Mouse (Mus musculus): ENCODE measurements around the gene Fbxo41. TPM values are rescaled to one million over a fixed set of nuclear protein-coding genes. Genes with fewer than 3 reads are reported as not detected.
"Not testable (repeated sequence)": the region's sequence is repeated elsewhere in the genome, so short reads cannot be mapped to it uniquely, and the experiment has no call there.

The Fbxo41 gene
- total RNA-seq, 4 experiments from 2014 or later = not detected

DNA sequence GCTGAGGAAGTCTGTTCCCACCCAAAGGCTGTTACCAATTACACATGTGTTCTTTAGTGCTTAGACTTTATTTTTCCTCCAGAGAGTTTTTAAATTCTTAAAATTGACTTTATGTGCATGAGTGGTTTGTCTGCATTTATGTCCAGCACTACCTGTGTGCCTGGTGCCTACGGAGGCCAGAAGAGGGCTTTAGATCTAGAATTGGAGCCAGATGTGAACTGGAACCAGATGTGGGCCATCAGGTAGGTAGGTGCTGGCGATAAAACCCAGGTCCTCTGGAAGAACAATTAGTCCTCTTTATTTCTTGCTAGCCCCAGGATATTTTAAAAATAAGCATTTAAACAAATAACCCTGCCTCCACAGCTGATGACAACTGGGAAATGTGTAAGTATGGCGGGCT lies 11.2 kb downstream of the Fbxo41 start:
- DNase-seq (ENCODE audit: low spot score in 2 of 2) = no peak

DNA sequence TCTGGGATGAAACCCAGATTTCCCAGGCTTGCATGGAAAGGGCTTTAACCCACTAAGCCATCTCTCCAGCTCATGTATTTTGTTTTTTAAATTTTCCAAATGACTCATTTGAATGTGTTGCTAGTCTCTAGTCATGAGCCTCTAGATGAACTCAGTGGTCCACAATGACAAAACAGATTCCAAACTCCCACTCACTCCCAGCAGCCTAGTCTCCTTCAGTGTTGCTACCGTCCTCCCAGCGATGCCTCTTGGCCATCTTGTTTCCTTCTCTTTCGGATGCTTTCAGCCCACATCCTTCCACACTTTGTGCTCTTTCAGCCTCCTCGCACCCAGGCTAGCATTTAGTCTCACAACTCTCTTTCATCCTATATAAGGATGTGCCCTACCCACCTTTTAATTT lies 12.5 kb downstream of the Fbxo41 start:
- DNase-seq (ENCODE audit: low spot score in 2 of 2) = no peak

DNA sequence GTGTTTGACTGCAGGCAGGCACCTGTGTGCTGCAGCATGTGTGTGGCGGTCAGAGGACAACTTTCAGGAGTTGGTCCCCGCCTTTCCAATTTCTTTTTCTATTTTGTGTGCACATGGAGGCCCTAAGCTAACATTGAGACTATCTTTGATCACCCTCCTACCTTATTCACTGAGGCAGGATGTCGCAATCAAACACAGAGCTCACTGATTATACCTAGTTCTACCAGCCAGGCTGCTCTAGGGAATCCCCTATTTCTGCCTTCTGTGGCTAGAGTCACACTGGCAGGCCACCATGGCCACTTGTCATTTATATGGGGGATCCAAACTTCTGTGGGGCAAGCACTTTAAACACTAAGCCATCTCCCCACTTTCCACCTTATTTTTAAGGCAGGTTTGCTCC lies 13.1 kb downstream of the Fbxo41 start:
- no peak for DNase-seq (ENCODE audit: low spot score in 2 of 2)

DNA sequence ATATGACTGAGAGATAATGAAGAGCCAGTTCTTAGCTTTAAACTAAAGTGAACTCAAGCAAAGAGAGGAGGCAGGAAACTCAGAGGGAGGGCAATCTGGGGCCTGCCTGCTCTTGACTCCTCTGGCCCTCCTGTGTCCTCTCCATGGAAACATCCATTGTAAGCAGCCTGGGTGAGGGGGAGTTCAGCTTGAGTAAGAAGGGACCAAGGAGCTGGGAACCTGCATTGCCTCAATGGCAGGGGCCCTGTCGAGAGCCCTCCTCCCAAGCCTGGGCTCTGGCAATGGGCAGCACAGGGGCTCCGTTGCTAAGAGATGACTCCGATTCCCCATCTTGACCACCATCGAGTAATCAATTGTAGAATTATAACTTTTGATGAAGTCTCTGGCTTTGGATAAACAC lies 14.3 kb downstream of the Fbxo41 start:
- DNase-seq (ENCODE audit: low spot score in 2 of 2) = no peak

DNA sequence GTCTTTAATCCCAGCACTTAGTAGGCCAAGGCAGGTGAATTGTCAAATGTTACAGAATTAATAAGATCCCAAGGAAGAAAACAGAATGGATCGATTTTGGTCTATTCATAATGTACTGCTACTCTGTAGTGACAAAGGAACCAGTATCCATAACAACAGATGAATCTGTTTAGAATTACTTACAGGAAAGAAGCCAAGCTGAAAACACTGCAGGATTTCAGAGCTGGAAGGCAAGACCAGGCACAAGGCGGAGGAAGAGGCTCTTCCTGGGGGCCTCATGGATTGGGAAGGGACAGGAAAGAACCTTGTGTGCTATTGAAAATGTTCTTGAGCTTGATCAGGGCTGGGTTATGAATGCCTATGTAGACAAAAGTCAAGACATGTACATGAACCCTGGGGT lies 17.1 kb downstream of the Fbxo41 start:
- no peak for DNase-seq (ENCODE audit: low spot score in 2 of 2)

DNA sequence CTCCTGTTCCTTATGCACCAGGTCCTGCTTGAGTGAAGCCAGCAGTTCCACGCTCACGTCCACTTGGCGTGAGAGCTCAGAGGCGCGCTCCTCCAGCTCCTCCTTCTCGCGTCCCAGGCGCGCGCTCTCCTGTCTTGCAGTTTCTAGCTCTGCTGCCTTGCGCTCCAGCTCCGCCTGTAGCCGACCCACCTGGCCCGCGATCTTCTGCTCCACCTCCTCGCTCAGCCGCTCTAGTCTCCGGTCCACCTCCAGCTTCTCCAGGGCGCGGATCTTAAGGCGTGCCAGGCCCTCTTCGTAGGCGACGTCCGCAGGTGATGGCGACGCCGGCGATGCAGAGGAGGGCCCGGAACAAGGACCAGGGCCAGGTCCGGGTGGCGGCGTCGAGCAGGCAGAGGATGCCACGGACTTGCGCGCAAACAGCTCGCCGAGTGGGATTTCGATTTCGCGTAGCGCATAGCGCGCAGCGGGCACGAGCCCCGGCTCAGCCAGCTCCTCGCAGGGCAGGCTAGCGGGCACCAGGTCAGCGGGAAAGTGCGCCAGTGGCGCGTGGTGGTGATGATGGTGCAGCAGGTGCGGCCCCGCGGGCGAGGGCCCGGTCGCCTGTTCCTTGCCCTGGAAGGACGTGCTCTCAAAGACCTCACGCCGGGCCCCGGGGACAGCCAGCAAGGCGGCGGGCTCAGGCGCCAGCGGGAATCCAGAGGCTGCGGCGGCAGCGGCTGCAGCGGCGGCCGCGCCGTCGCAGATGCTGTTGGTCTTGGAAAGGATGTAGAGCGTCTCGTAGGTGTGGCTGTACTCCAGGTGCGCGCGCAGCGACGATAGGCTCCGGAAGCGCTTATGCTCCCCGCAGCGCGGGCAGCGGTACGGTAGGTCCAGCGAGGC lies 18.7 kb downstream of the Fbxo41 start:
- DNase-seq (ENCODE audit: low spot score in 2 of 2) = no peak

DNA sequence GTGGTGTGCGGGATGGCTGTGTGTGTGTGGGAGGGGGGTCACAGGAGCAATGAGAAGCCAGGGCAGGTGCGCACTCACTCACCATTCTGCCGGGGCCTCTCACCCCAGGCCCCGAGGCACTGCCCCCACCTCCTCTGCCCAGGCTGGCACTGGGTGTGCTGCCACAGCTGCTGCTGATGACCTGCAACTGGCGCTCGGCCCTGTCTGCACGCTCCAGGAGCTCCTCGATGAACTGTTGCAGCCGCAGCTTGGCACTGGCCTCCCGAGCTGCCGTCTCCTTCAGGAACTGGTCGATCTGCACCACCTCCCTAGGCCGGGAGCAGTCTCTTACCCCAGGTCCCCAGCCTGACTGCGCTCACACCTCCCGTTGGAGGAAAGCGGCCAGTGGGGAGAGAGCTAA lies 22.1 kb downstream of the Fbxo41 start:
- no peak for DNase-seq (ENCODE audit: low spot score in 2 of 2)

DNA sequence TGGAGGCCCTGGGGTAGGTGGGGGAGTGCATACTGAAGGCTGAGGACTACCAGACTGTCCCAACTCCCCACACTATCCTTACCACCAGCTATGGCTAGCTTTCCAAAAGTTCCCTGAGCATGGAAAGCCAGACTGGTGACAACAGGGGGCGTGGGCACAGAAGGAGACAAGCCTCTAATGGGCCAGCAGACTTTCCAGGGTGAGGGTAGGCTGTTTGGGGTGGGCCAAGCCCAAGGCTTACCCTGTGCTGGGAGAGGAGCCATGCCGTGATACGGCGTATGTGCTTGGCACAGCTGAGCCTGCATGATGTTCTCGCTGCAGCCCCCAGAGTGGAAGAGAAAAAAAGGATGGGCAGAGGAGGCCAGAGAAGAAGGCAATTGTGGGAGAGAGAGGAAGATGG lies 22.8 kb downstream of the Fbxo41 start:
- no peak for DNase-seq (ENCODE audit: low spot score in 2 of 2)

DNA sequence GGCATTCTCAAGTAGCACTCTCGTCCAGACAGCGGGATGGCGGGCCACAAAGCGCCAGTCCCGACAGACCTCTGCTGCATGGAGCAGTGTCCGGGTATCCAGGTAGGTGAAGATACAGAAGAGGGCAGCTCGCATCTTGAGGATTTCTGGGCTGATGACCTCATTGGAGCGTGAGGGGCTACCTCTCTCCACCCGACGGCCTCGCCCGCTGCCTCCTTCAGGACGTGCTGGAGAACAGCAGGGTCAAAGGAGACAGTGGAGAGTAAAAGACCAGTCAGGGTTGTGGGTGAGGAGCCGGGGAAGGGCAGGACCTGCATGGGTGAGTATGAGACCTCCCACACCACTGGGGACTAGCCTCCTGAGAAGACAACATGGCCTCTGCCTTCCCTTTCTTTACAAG lies 24.4 kb downstream of the Fbxo41 start:
- DNase-seq (ENCODE audit: low spot score in 2 of 2) = no peak

DNA sequence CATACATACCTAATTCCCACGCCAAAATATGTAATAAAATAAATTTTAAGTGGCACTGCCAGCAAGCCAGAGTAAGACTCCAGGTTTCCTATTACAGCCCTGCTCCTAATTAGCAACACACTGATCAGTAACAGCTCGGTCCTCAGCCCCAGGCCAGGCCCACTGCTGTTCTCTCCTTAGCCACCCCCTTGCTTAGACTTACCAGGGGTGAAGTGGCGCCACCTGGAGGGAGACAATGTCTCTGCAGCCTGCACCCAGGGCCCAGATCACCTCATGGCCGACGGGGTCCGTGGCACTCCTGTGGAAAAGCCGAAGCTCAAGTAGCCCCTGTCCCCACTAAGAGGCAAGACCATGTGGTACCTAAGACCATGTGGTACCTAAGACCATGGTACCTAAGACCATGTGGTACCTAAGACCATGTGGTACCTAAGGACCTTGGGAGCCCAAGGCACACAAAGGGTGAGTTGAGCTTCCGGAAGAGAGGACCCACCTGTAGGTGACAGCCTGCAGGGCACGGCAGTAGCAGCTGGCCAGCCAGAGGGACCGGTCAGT lies 25.4 kb downstream of the Fbxo41 start:
- no peak for DNase-seq (ENCODE audit: low spot score in 2 of 2)

DNA sequence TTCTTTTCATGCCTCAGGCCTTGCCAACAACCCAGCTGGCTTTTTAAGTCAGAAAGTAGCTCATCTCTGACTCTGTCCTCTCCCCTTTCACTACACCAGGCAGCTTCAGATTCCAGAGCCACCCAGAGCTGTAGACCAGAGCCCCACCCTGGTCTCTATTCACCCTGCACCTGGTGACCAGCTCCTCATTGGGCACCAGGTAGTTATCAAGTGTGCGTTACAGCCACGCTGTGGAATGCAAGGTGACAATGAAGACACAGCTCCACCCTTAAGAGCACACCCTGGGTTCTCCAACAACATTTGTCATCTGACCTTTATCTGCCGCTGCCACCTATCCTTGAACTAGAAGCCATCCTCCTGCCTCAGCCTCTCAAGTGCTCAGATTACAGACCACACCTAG lies 27.2 kb downstream of the Fbxo41 start:
- DNase-seq (ENCODE audit: low spot score in 2 of 2) = no peak

DNA sequence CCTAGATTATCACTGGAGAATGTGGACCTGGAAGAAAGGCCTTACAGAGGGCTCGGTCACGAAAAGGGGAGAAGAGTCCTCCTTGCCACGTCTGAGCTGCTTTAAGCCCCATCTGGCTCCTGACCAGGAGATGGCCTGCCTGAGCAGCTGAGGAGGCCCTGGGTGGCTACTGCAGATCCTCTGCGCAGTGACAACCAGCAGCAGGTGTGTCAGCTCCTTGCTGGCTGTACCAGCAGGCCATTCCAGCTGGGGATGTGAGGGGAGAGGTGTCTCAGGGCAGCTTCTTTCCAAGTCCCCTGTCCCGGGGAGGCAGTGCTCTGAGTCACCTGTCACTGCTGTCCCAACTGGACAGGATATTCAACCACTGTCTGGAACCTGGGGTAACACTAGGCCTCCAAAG lies 30.3 kb downstream of the Fbxo41 start:
- DNase-seq (ENCODE audit: low spot score in 2 of 2) = no peak

DNA sequence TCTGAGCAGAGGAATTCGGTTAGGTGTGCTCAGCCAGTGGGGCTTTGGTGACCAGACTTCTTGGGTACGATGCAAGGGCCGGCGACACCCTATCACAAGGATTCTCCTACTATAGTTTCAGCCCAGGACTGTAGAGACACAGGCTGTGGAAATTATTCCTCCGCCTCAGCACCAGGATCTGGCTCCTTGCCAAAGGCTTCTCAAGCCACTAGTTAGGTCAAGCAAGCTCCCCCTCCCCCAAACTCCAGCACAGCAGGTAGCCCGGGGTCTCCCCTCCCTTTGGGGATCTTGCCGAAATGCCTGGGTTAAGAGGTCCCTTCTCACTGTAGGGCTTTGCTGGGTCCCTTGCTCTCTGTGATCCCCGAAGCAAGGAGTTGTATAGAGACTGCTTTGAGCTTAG lies 30.8 kb downstream of the Fbxo41 start:
- DNase-seq (ENCODE audit: low spot score in 2 of 2) = no peak

DNA sequence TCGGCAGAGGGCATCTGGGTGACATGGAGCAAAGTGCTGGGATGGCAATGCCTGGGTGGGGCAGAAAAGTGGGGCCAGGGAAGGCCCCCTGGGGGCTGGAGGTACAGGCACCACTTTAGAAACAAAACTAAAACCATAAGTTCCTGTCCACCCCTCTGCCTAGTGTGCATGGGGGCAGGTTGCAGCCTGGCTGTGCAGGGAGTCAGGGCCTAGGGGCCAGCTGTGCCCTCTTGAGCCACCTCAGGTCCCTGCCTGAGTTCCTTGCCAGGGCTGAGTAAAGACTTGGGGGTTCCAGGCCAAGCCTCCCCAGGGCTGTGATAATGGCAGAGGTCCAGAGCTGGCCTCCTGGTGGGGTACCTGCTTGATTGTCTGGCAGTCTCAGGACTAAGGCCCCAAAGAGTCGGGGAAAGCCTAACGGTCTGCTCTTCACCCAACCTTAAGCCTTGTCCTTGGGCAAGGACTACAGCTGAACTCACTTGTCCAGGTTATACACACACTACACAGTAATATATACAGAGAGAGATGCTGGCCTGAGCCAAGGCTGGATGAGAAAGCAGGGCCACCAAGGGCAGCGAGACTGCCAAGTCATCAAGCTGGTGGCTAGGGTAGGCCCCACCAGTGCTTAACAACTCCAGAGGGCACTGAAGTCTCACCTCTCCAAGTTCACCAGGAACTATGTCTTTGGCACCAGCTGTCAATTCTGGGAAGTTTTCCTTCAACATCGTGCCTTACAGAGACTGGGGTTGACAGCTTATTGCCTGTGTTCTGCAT lies 32.9 kb downstream of the Fbxo41 start:
- DNase-seq (ENCODE audit: low spot score in 2 of 2) = no peak

DNA sequence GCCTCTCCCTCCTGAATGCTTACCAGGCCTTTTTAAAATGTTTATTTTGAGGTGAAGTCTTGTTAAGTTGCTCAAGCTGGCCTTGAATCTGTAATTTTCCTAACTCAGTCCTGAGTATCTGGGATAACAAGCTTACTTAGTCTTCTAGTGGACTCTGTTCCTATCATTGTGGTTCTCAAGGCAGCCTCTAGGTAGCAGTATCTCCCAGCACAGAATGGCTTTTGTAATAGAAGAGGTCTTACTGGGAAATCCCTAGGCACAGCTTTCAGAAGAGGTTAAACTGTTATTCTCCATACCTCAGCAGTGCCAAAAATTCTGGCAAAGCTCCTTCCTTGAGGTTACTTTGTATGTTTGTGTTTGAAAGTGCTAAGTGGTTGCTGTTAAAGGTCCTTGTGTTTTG lies 37.4 kb downstream of the Fbxo41 start:
- DNase-seq (ENCODE audit: low spot score in 2 of 2) = no peak

DNA sequence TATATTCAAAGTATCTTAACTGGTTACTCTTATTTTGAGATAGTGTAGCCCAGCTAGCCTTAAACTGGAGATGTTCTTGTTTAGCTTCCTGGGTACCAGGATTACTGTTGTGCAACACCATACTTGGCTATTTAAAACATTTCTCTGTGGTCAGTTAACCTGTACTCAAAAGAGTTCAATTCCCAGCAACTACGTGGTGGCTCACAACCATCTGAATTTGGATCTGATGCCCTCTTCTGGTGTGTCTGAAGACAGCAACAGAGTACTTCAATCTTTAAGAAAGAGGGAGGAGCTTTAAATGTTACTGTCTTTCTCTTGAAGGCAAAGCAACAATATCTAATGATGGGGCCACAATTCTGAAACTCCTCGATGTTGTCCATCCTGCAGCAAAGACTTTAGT lies 43.2 kb downstream of the Fbxo41 start:
- DNase-seq (ENCODE audit: low spot score in 2 of 2) = no peak

DNA sequence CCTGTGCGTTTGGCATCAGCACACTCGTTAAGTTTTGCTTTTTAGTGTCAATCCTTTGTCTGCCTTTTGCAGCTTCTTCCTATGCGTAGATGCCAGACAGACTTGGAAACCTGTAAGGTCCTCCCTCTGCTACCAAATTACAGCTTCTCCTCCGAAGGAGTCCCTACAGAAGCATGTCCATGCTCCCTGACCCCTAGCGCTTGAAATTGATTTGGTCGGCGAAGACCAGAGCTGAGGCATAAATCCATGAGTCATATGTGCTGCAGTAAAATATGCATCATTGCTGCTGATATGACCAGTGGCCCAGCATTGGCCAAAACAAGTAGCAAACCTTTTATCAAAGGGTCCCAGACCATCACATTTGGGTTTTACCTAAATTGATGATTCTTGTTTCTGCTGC lies 50.0 kb downstream of the Fbxo41 start:
- no peak for DNase-seq (ENCODE audit: low spot score in 2 of 2)

DNA sequence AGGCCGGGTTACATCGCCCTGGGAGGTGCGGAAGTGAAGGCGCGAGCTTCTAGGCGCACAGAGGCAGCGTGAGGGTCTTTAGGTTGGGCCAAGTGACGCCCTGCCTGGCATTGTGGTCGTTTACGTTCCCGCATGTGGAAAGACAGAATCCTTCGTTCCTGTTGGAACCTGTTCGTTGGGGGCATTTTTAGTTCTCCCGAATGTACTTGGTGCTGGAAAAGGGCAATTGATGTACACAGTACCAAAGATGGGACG lies 50.5 kb downstream of the Fbxo41 start:
- no peak for DNase-seq (ENCODE audit: low spot score in 2 of 2)

DNA sequence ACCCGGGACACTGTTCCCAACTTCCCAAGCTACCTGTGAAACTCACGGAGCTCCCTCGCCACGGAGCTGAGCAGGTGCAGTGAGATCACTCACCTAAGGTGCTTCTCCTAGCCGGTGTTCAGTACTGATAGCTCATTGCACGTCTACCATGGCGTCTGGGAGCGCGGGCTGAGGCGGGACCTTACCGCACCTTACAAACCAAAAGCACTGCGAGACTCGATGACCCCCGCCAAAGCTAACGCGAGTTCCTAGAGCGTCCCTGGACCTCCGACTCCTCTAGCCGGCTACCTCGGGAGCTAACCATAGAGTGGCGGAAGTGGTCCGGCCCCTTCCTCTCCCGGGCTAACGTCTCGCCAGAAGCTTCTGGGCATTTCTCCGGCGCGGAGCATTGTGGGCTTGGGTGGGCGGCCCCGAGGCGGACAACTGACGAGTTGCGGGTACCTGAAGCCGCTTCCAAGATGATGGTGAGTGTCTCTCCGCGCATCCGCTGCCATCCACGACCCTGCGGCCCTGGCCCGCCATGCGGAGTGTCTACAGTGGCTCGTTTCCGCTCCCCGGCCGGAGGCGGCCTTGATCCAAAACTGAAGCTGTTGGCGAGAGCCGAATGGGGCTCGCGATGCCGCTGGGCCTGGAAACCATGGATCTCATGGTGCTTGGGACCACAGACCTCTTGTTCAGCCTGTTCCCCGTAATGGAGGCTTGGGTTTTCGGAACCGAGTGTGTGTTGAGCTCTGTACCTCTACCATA lies 51.0 kb downstream of the Fbxo41 start, which contains the start of gene Pradc1:
Gene Pradc1, minus strand, starts transcription at position 307 of the 747 bp plus-strand sequence.
- DNase-seq (ENCODE audit: low spot score in 2 of 2) = peak; percentile 98

DNA sequence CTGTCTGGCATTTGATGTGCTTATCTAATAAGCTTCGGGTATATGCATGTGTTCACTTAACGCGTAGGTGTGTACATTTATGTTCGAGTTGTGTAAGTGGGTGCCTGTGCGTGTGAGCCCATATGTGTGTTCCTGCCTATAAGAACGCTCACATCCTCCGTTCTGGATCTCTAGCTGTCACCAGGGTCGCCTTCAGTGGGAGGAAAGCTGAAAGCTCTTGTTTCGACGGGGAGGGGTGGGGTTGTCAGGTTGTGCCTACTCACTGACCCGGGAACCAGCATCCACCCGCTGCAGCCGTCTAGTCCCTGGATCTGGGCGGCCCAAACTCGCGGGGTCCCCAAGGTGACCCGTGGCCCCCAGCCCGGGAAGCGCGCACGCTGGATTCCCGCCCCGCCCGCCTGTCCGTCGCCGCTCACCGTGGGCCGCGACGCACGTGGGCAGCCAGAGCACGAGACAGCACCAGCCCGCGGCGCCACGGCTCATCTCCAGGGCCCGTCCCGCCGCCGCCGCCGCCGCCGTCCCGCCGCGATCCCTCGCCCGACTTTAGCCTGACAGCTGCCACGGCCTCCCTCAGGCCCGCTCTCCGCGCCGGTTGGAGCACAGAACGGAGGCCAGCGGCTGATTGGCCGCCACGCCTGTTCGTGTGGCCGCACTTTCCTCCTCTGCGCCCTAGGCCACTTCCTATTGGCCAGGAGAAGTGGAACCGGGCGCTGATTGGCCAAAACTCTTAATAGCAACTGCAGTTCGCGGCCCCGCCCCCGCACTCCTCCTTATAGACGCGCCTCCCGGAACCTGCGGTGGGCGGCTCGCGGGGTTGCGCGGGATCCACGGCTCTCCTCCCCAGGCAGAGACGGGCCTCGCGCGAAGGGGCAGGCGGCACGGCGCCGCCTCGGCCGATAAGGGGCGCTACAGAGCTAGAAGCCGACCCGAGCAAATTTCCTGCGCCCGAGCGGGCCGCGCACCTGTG lies 51.8 kb downstream of the Fbxo41 start, which contains the start of gene Cct7:
Gene Cct7, plus strand, starts transcription at position 818 of the 967 bp plus-strand sequence.
- peak; percentile 99 for DNase-seq (ENCODE audit: low spot score in 2 of 2)

DNA sequence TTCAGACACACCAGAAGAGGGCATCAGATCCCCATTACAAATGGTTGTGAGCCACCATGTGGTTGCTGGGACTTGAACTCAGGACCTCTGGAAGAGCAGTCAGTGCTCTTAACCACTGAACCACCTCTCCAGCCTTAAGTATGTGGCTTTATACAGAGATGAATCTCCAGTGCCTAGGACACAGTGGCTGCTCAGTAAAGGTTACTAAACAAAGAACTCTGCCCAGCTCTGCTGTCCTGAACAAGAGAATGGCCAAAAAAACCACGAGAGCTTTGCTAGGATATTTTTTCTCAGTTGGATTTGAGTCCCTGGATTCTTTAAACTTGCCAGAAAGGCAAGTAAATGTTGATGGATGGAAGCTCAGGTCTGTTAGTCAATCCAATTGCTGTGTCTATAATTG lies 52.7 kb downstream of the Fbxo41 start:
- DNase-seq (ENCODE audit: low spot score in 2 of 2) = not testable (repeated sequence)
